Mouse (Mus musculus) embryonic facial prominence, embryonic 12.5 days (tissue): Measurements from ENCODE around the gene Fut9. TPM values are rescaled to one million over a fixed set of nuclear protein-coding genes. Genes with fewer than 3 reads are reported as not detected.

Source experiments
- ATAC-seq: fragments of 200-750 bp; cut with Nextera tagmentation; 2 replicates; pipeline ENCODE4 v1.8.0; 2017; ENCODE audit not compliant: insufficient number of reproducible peaks, insufficient read depth, low FRiP score, low TSS enrichment
- H3K27ac ChIP-seq: fragments of 300-500 bp; sonication (generic); 2 replicates; pipeline ENCODE4 v1.5.1; 2016; ENCODE audit warnings: mild to moderate bottlenecking
- H3K27me3 ChIP-seq: fragments of 300-500 bp; sonication (generic); 2 replicates; pipeline ENCODE4 v1.6.1; 2016; ENCODE audit warnings: mild to moderate bottlenecking, moderate library complexity
- H3K36me3 ChIP-seq: fragments of 300-500 bp; sonication (generic); 2 replicates; pipeline ENCODE4 v1.6.1; 2016; ENCODE audit warnings: mild to moderate bottlenecking
- H3K4me1 ChIP-seq: fragments of 300-500 bp; sonication (generic); 2 replicates; pipeline ENCODE4 v1.6.1; 2016
- H3K4me2 ChIP-seq: fragments of 300-500 bp; sonication (generic); replicated peaks from 2 replicates; pipeline ENCODE4 v1.6.1; 2016; ENCODE audit warnings: mild to moderate bottlenecking, moderate library complexity
- H3K4me3 ChIP-seq: fragments of 300-500 bp; sonication (generic); 2 replicates; pipeline ENCODE4 v1.5.1; 2016; ENCODE audit warnings: mild to moderate bottlenecking
- H3K9ac ChIP-seq: fragments of 300-500 bp; sonication (generic); 2 replicates; pipeline ENCODE4 v1.6.1; 2016; ENCODE audit warnings: mild to moderate bottlenecking, moderate library complexity
- H3K9me3 ChIP-seq: fragments of 300-500 bp; sonication (generic); 2 replicates; pipeline ENCODE4 v1.6.1; 2016; ENCODE audit warnings: mild to moderate bottlenecking, moderate library complexity
- WGBS: fragments of 180-500 bp; shearing (Covaris S2); methylation state at CpG from one replicate; pipeline ENCODE4 v1.1.7; 2016; 5-methylcytosine and 5-hydroxymethylcytosine counted together
- polyA plus RNA-seq: library from polyadenylated mRNA; unstranded; fragments of >200 nt; fragmentation: Nextera tagmentation; extraction: Ambion mirVana; gene quantifications from 2 replicates; pipeline ENCODE4 v1.2.1, GENCODE M21; 2016

Fut9 gene
- polyA plus RNA-seq, result 0.41 and 0.74 TPM in 2 replicates

DNA sequence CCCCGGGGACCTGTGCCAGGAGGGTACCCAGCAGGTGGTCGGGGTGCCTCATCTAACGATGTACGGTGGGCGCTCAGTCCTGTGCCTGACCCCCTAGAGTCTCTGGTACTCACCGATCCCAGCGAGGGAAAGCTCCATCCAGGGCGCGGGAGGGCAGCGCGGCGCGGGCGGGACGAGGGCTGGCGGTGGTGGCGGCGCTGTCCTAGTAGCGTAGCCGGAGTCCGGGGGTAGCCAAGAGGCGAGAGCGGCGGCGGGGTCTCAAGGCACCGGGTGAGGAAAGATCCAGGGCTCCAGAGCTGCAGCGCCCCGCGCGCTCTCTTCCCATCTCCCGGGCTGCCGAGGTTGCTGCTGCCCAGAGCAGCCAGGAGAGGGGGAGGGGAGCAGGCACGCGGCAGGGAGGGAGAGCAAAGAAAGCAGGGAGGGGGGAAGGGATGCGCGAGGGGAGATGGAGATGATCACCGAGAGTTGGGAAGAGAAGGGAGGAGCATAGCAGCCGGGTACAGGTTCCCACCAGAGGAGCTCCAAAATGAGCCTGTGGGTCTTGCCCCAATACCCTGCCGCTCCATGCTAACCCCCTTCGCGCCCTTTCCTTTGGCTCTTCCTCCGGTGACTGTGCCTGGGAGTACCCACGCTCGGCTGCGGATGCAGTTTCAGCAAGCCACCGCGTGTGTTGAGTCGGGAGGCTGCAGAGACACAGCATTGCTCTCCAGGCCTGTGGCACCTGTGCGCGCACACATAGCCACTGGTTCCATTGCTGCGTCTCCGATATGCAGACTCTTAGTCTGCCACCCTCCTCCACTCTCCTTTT lies at the start of gene Fut9:
Fut9 (minus strand) TSS at position 769 of the 808 bp plus-strand sequence.
- Histone ChIP-seq H3K9ac (peak within 1 kb of the TSS; percentile 56), H3K4me2 (peak within 1 kb of the TSS; percentile 94), H3K27ac (no peak within 1 kb of the TSS), H3K4me1 (peaks cover 3% of the 10 kb centered on the region; the same call in 1 of the 2 replicates), H3K9me3 (no peaks in the 10 kb centered on the region), H3K36me3 (no peaks in the 10 kb centered on the region), H3K4me3 (peak within 1 kb of the TSS; percentile 52), H3K27me3 (peaks cover 16% of the 10 kb centered on the region)
- peak; percentile 83 for ATAC-seq
- under 1% methylated on average over 52 of the region's 52 CpGs for WGBS

DNA sequence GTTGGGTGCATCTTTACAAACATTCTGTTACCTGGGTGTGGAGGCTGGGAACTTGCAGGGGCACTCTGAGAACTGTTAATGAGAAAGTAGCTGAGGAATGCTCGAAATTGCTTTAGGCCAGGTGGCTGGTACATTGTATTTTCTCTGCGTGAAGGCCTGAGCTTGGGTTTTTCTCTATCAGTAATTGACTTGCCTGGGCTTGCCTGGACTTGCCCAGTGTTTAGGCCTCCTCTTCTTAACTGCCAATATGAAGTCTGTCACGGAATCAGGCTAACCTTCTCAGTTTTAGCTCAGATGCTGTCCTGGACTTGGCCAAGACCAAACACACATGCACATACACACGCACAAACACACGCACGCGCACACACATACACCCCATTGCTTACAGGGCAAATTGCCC lies 15.7 kb upstream of the Fut9 start:
- 86% methylated on average over 7 of the region's 7 CpGs for WGBS
- Histone ChIP-seq H3K4me1 (no peaks in the 10 kb centered on the region), H3K27ac (no peak overlapping the region), H3K27me3 (no peaks in the 10 kb centered on the region), H3K36me3 (no peaks in the 10 kb centered on the region), H3K4me3 (no peak overlapping the region), H3K4me2 (no peak overlapping the region), H3K9ac (no peak overlapping the region), H3K9me3 (no peaks in the 10 kb centered on the region)
- ATAC-seq, result no peak

DNA sequence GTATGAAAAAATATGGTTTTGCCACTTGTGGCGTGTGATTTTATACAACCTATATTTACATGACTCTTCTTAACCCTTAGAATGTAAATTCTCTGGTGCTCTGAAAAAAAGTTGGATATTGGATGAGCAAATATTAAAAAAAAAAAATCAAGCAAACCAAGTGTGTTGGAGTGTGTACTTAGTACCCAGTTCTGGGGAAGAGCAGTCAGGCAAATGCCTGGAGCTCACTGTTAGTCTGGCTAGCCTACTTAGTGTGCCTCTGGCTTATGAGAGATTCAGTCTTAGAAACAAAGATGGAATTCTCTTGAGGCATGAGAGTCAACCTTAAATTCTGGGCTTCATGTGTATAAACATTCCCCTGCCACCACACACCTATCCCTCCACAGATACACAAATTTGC lies 13.3 kb upstream of the Fut9 start:
- Histone ChIP-seq H3K4me1 (no peaks in the 10 kb centered on the region), H3K9me3 (no peaks in the 10 kb centered on the region), H3K4me3 (no peak overlapping the region), H3K36me3 (no peaks in the 10 kb centered on the region), H3K4me2 (no peak overlapping the region), H3K27me3 (no peaks in the 10 kb centered on the region), H3K9ac (no peak overlapping the region), H3K27ac (no peak overlapping the region)
- WGBS, result 84% methylated on average over 1 of the region's 1 CpGs
- no peak for ATAC-seq

DNA sequence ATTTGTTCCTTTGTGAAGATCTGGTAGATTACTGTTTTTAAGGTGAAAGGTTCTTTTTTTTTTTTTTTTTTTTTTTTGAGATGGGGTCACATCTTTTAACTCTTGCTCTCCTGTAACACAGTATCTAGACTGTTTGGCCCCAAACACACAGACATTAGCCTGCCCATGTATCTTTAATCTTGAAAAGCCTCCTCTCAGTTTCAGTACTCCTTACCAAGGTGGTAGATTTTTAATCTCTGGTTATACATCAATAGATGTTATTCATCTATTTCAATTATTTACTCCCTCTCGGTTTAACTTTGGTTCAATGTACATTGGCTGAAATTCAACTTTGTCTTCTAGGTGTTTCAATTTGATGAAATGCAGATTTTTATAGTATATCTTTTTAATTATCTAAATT lies 10.0 kb upstream of the Fut9 start:
- ATAC-seq, result no peak
- H3K4me1 ChIP-seq, result no peaks in the 10 kb centered on the region
- H3K27me3 ChIP-seq, result no peaks in the 10 kb centered on the region
- WGBS, result 78% methylated on average over 1 of the region's 1 CpGs
- no peak overlapping the region for H3K27ac ChIP-seq
- no peak overlapping the region for H3K4me3 ChIP-seq
- H3K9ac ChIP-seq, result no peak overlapping the region
- H3K4me2 ChIP-seq, result no peak overlapping the region
- H3K36me3 ChIP-seq, result no peaks in the 10 kb centered on the region
- H3K9me3 ChIP-seq, result no peaks in the 10 kb centered on the region

DNA sequence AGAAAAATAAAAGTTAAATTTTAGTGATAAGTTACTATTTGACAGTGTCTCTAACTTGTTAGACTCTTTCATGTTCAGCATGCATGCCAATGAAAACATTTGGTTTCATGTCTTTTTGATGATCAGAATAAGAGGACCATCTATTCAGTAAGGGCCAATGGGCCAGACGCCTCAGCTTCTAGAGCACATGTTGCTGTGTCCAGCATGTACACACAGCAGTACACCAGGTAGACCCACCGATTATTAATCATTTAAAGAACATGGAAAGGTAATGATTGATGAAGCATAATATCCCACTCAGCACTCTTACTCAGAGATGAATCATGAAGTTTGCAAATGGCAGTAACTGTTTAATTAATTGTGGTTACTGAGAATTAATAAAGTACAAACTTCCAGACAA lies 1.7 kb upstream of the Fut9 start:
- Histone ChIP-seq H3K4me3 (no peak overlapping the region), H3K36me3 (no peaks in the 10 kb centered on the region), H3K27me3 (peaks cover 16% of the 10 kb centered on the region), H3K4me2 (no peak overlapping the region), H3K9me3 (no peaks in the 10 kb centered on the region), H3K9ac (no peak overlapping the region), H3K27ac (no peak overlapping the region), H3K4me1 (peaks cover 3% of the 10 kb centered on the region; the same call in 1 of the 2 replicates)
- no peak for ATAC-seq
- 84% methylated on average over 2 of the region's 2 CpGs for WGBS

DNA sequence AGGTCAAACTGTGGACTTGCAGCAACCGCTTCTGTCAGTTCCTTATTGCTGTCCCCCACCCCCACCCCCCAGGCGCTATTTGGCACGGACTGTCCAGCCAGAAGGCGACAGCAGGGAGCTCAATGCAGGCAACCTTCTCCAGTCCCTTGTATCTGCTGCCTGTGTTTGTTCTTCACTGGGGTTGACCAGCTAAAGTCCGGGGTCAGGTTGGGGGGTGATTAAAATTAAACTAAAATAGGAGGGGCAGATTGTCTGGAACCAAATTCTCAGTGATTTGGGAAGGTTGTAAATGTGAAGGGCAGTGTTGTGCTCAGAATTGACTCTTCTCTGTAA lies 206 bp upstream of the Fut9 start:
- no peak overlapping the region for H3K27ac ChIP-seq
- peak overlapping the region; percentile 94 for H3K4me2 ChIP-seq
- no peak overlapping the region; the same call in 1 of the 2 replicates for H3K9ac ChIP-seq
- H3K36me3 ChIP-seq, result no peaks in the 10 kb centered on the region
- H3K4me1 ChIP-seq, result peaks cover 3% of the 10 kb centered on the region; the same call in 1 of the 2 replicates
- H3K4me3 ChIP-seq, result peak overlapping the region; percentile 52
- no peak for ATAC-seq
- WGBS, result 3% methylated on average over 5 of the region's 5 CpGs
- peaks cover 16% of the 10 kb centered on the region for H3K27me3 ChIP-seq
- no peaks in the 10 kb centered on the region for H3K9me3 ChIP-seq

DNA sequence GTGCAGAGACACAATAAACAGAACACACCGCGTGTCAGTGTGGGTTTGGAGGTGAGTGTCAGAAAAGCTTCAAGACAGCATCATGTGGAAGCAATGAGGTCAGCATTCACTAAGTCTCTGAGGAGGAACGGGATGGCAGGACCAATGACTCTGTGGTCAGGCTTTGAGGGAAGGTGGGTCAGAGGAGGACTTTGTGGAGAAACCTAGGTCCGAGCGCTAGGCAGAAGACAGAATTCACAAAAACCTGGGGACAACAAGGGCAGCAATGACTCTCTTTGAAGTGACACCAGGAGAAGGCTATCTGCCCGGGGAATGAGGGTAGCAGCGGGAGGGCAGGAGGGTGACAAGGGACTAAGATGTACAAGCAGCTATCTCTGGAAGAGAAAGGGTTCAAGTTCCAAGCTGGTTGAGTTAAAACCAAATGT lies 981 bp downstream of the Fut9 start:
- Histone ChIP-seq H3K4me1 (peaks cover 3% of the 10 kb centered on the region; the same call in 1 of the 2 replicates), H3K27me3 (peaks cover 16% of the 10 kb centered on the region), H3K36me3 (no peaks in the 10 kb centered on the region), H3K4me2 (peak overlapping the region; percentile 94), H3K4me3 (peak overlapping the region; percentile 52), H3K9ac (peak overlapping the region; percentile 56), H3K9me3 (no peaks in the 10 kb centered on the region), H3K27ac (no peak overlapping the region)
- under 1% methylated on average over 7 of the region's 7 CpGs for WGBS
- peak; percentile 38; the same call in 1 of the 2 replicates for ATAC-seq

DNA sequence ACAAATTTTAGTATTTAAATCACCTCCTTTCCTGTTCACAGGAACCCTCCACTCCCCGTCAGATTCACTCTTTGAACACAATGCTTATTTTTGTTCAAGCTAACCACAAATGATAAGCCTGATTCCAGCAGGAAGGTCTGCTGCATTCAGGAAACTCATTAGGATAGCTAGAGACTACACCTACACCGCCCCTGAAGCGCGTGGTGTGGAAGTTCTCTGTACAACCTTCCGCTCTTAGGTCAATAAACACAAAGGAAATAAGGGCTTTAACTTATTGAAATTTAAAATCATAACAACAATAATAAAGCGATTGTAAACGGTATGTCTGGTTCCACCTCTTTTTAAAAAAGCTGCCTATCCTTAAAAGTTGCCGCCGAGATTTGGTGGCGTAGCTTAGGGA lies 1.6 kb downstream of the Fut9 start:
- no peaks in the 10 kb centered on the region for H3K9me3 ChIP-seq
- H3K27me3 ChIP-seq, result peaks cover 16% of the 10 kb centered on the region
- 18% methylated on average over 10 of the region's 10 CpGs for WGBS
- no peaks in the 10 kb centered on the region for H3K36me3 ChIP-seq
- no peak for ATAC-seq
- H3K27ac ChIP-seq, result no peak overlapping the region
- no peak overlapping the region for H3K9ac ChIP-seq
- peak overlapping the region; percentile 94 for H3K4me2 ChIP-seq
- H3K4me3 ChIP-seq, result no peak overlapping the region; the same call in 1 of the 2 replicates
- peaks cover 3% of the 10 kb centered on the region; the same call in 1 of the 2 replicates for H3K4me1 ChIP-seq

DNA sequence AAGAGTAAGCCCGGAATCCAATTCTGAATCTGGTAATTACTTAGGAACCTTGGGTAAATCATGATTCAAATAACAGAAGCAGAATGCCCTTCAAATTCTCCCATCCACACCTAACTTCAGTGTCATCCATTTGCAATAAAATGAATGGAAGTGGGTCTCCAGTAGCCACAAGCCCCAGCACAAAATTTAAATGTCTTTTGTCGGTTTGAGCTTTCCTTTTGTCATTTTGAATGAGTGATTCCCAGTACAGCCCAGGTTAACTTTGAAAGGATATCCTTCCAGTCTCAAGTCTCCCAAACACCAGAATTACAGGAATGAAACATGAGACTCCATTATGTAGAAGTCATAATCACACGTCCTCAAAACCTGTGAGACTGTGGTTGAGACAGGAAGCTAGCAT lies 3.9 kb downstream of the Fut9 start:
- no peak for ATAC-seq
- WGBS, result 39% methylated on average over 3 of the region's 3 CpGs
- Histone ChIP-seq H3K27me3 (peaks cover 16% of the 10 kb centered on the region), H3K27ac (no peak overlapping the region), H3K9ac (no peak overlapping the region), H3K36me3 (no peaks in the 10 kb centered on the region), H3K4me1 (peaks cover 3% of the 10 kb centered on the region; the same call in 1 of the 2 replicates), H3K9me3 (no peaks in the 10 kb centered on the region), H3K4me3 (no peak overlapping the region), H3K4me2 (no peak overlapping the region)

DNA sequence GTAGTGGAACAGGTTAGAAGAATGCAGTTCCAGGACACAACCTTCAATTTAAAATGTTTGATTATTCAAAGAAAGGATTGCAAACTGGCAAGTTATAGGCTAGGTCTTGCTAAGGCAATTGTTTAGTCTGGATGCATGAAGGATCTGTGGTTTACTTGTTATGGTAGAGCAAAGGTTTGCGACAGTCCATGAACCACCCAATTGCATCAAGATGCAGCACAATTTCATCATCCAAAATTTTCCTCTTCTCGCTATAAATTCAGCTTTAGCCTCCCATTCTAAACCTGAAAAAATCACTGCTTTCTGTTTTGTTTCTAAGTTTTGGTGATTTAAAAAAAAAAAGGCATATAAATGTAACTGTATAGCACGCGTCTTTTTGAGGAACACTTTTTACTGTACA lies 14.8 kb downstream of the Fut9 start:
- Histone ChIP-seq H3K36me3 (no peaks in the 10 kb centered on the region), H3K27me3 (no peaks in the 10 kb centered on the region), H3K4me3 (no peak overlapping the region), H3K27ac (no peak overlapping the region), H3K9ac (no peak overlapping the region), H3K4me1 (no peaks in the 10 kb centered on the region), H3K9me3 (no peaks in the 10 kb centered on the region), H3K4me2 (no peak overlapping the region)
- no peak for ATAC-seq
- WGBS, result 90% methylated on average over 4 of the region's 4 CpGs

DNA sequence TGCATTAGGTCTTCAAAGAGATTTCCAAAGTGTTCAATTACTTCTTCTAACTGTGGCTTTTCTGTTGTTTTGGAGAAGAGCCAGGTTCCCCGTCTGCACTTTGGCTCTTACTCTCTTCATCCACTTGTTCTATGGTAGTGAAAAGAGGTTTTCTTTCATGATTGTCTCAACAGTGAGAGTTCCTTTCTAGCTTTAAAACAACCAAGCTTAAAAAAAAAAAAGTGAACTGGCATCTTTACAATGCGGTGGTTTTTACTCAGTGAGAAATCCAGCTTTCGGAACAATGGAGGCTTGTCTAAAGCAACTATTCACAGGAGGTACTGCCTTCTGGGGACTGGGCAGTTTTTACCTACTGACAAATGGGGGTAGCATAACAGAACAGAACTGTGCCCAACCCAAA lies 31.4 kb downstream of the Fut9 start:
- 19% methylated on average over 3 of the region's 3 CpGs for WGBS
- Histone ChIP-seq H3K27me3 (no peaks in the 10 kb centered on the region), H3K36me3 (no peaks in the 10 kb centered on the region), H3K9ac (no peak overlapping the region), H3K4me2 (no peak overlapping the region), H3K4me1 (no peaks in the 10 kb centered on the region), H3K9me3 (no peaks in the 10 kb centered on the region), H3K4me3 (no peak overlapping the region), H3K27ac (no peak overlapping the region)
- ATAC-seq, result no peak

DNA sequence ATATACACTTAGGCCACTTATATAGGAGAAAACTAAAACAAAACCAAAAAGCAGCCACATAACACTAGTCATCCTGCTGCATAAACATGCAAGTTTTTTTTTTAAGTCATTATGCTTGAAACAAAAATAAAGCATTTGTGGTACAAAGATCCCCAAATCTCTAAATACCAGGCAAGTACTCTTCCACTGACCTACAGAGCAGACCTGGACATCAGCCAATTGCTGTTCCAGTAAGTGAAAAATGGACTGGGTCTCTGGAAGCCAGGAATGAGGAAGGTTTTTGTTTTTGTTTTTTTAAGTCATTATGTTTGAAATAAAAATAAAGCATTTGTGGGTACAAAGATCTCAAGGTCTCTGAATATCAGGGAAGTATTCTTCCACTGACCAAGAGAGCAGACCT lies 37.0 kb downstream of the Fut9 start:
- Histone ChIP-seq H3K36me3 (no peaks in the 10 kb centered on the region), H3K4me3 (no peak overlapping the region), H3K9me3 (no peaks in the 10 kb centered on the region), H3K27me3 (no peaks in the 10 kb centered on the region), H3K4me2 (no peak overlapping the region), H3K9ac (no peak overlapping the region), H3K27ac (no peak overlapping the region), H3K4me1 (no peaks in the 10 kb centered on the region)
- ATAC-seq, result no peak
